Mouse (Mus musculus): ENCODE data around the gene Cables2. TPM values are rescaled to one million over a fixed set of nuclear protein-coding genes. Genes with fewer than 3 reads are reported as not detected.

Cables2 gene
- total RNA-seq, 2 experiments from 2014 or later, result 8.6 to 10.7 TPM

DNA sequence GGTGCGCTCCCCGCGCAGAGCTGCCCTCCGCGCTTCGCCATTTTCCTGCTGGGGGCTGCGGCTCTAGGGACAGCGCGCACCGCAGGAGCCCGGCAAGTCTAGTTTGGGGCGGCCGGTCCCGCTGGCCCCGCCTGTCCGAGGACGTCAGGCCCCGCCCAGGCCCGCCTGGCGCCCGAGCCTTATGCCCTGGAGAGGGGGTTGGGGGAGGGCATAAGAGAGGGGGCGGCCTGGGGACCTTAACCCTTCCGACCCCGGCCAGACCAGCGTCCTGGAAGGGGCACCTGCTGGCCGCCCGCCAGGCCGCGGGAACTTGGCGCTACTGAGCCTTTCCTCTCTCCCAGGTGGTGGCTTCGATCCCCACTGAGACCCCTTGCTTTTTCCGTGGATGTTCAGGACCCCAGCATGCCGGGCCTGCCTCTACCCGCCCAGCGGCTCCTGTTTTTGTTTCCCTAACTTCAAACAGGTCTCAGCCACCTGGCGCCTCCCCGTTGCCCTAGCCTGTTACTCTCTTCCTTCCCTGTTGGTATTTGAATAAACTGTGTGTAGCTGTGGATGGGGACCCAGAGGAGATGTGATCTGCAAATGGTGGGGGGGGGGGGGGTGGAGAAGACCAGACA is 47.4 kb downstream of the Cables2 start, which contains the start of gene Lama5:
TSS of gene Lama5 (minus strand) at position 98 of the 617 bp plus-strand sequence.
- peak; percentile 70 for DNase-seq

GRCm38 (mm10) chr2:180225044-180225761 is 48.1 kb downstream of the Cables2 start:
- peak; percentile 48 for DNase-seq

DNA sequence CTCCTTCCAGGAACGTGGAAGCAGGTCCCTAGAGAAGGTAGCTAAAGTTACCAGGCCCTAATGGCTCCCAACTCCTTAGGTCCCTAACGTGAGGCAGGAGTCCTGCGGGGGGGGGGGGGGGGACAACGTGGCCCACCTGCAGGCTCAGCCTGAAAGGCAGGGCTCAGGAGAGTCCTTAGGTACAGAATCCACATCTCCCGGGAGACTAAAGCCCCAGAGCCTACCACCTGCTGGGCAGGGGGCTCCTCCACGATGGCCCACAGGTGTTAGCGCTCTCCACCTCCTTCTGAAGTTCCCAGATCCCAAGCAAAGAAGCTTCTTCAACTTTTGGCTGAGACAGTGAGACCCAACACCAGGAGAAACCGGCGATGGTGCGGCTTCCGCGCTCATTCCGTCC is 48.7 kb downstream of the Cables2 start:
- no peak for DNase-seq

DNA sequence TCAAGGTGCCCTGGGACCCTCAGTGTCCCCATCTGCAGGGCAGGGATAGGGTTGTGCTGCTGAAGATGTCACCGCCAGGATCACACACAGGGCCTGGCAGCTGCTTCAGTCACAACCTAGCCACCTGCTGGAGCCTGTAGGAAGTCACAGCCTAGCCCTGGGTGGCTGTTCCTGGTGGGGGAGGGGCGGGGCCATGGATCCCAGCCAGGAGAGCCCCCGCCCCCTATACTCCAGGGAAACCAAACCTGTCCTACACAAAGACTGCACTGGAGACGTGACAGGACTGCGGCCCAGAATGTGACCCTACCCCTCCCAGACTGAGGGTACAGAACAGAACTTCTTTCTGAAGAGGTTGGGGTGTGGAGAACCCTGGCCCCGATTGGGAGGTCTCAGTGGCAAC is 51.0 kb downstream of the Cables2 start:
- DNase-seq, result no peak

DNA sequence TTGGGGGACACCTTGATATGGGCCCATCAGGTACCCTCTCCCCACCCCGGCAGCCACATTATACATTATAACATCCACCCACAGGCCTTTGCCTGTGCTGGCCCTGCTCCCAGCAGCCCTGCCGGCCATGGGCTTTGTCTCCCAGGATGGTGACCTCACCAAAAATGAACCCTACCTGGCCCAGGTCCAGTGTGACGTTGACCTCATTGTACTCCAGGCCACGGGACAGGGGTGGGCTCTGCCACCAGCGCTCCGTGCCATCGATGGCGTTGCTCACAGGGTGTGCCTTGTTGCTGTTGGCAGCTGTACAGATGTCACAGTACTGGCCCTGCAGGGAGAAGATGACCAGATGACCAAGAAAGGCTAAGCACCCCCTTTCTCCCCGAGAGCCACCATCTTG is 52.2 kb downstream of the Cables2 start:
- DNase-seq, result no peak

DNA sequence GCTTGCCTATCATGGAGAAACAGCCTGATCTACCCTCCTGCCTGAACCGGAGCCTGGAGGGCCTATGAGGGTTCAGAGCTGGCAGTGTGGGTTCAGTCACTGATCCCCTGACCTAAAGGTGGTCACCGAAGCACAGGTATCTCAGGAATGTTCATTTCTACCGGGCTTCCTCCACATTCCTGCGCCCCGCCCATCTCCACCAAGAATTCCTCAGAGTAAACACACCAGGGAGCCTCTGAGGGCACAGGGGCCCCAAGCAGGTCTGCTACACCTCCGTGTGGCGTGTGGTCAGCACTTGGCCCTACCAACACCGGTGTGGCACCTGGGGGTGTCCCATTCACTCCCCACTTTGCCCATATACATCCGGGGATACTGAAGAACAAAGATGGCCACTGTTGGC is 53.1 kb downstream of the Cables2 start:
- DNase-seq, result no peak

- no peak for DNase-seq
These were observed 54.0 kb downstream of the Cables2 start for GRCm38 (mm10) chr2:180219145-180219943.

DNA sequence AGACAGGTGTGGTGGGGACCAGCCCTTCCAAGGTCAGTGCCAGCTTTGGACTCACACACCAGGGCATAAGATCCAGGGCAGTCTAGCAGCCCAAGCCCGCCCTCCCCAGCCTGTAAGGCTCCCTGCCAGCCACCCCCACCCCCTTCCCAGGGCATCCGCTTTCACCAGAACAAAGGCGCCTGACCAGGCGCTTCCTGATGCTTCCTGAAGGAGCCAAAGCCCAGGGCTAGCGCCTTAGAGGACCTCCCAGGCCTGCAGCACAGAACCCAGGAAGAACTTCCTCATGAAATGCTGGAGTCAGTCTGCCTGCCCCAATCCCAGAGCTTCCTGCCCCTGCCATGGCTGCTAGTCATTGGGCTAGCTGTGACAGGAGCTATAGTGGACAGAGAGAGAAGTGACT is 54.6 kb downstream of the Cables2 start:
- peak; percentile 48 for DNase-seq

DNA sequence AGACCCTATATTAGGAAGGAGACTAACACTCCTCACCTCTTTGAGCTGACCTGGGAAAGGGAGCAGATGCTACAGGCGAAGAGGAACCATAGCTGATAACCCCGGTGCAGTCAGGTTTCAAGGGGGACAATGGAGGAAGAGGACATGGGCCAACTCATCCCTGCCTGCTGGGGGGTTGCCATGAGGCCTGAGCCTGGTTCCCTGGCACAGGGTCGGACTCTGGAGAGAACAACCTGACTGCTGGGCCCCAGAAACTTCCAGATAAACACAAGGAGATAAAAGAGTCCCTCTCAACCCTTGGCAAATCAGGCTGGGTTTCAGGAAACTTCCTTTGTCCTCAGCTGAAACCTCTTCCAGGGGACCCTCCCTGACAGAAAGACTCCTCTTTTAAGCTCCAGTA is 55.1 kb downstream of the Cables2 start:
- DNase-seq, result no peak

DNA sequence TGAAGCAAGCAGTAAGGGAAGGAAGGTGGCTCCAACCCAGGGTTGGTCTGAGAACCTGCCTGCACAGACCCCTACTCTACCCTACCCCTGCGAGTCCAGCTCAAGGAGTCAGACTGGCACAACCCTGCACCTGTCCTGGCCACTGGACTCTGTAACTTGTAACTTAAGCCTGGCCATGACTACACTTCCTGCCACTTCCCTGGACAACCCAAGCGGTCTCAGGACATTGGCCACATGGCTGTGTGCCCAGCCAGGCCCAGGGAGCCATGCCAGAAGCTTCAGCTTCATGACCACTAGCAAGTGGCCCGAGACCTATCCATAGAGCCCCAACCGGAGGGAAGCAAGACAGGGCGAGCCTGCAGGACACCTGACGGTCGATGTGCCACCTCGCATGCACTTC is 55.7 kb downstream of the Cables2 start:
- peak; percentile 88 for DNase-seq

DNA sequence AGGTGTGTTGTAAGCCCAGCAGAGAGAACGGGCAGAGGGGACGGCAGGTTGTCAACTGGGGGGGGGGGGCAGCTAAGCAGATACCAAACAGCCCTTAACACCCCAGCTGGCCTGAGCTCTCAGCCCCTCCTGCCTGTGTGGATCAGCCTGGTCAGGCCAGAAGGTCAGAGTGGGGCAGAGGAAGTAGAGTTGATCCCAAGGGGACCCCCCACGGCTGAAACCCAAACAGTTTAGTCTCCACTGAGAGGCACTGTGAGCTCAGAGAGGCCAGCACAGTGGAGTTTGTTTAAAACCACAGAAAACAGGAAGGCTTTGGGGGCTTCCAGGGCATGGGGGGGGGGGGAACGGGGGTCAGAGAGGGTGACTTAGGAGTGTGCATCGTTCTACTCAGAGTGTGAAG is 56.4 kb downstream of the Cables2 start:
- DNase-seq, result no peak

GRCm38 (mm10) chr2:180215951-180216350 is 57.3 kb downstream of the Cables2 start:
- peak; percentile 43 for DNase-seq

- no peak for DNase-seq
These were observed 58.3 kb downstream of the Cables2 start for GRCm38 (mm10) chr2:180215011-180215461.

DNA sequence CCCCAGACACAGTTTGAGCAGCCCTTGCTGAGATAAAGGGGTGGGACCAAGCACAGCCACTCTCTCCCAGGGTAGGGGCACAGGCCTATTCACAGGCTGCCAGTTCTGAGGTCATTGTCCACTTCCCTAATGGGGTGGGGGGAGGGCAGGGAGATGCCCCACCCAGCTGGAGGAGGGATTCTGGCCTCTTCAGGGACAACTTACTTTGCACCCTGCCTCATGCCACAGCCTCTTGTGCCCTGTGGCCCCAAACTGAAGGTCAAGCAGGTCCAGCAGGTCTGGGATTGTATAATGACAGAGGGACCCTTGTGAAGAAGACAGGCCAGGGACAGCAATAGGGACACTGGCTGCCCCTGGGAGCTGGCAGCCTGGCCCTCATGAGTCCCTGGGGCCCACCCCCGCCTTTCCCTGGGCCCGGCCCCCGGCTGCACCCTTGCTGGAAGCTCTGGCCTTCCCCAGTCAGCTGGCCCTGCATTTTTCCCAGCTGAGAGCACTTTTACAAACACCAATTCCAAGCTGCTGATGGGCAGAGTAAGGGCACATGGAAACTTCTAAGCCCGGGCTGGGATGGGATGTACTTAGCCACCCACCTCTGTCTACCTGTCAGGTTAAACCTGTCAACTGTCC is 58.8 kb downstream of the Cables2 start:
- no peak for DNase-seq

DNA sequence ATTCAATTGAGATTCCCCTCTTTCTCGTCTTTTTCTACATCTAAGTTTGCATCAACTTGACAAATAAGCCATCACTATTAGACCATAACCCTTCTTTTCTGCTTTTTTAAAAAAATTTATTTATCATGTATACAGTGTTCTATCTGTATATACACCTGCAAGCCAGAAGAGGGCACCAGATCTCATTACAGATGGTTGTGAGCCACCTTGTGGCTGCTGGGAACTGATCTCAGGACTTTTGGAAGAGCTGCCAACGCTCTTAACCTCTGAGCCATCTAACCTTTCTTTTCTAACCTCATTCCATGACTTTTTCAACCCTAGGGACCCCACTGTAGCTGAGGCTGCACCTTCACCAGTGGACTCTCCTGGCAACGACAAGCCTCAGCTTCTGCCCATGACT is 61.0 kb downstream of the Cables2 start:
- no peak for DNase-seq

GRCm38 (mm10) chr2:180208976-180209375 is 64.3 kb downstream of the Cables2 start:
- no peak for DNase-seq

Small RNAs within 50 kb of the gene (microRNA-seq; reads per million reads assigned to microRNA genes)
- 0 reads per million in 2 experiments for gene Mir3091 (ENCODE audit: borderline replicate concordance in 2 of 2)

Other genes with a start within 250 kb of the Cables2 start
- gene Lsm14b, start 248.5 kb downstream of the Cables2 start, total RNA-seq (2021), result 10 to 100 TPM; 39.7 to 43.9 TPM
- gene Psma7, start 231.1 kb downstream of the Cables2 start, total RNA-seq (2021), result 100 to 1,000 TPM; 115 to 123 TPM
- gene Ss18l1, start 231.0 kb downstream of the Cables2 start, total RNA-seq (2021), result 1 to 10 TPM; 1.7 to 2.2 TPM
- 10 to 100 TPM; 12.5 to 13.2 TPM for gene Mtg2, start 202.9 kb downstream of the Cables2 start, total RNA-seq (2021)
- not detected for gene Hrh3, start 169.0 kb downstream of the Cables2 start, total RNA-seq (2021)
- 10 to 100 TPM; 15.4 to 16.0 TPM for gene Osbpl2, start 154.2 kb downstream of the Cables2 start, total RNA-seq (2021)
- 100 to 1,000 TPM in 1 of 2 experiments, 10 to 100 TPM in 1; 88.2 to 102 TPM for gene Adrm1, start 102.0 kb downstream of the Cables2 start, total RNA-seq (2021)
- gene Lama5, start 47.6 kb downstream of the Cables2 start, total RNA-seq (2021), result 10 to 100 TPM in 1 of 2 experiments, 1 to 10 TPM in 1; 8.0 to 10.0 TPM
- gene Rps21, start 16.1 kb downstream of the Cables2 start, total RNA-seq (2021), result 100 to 1,000 TPM; 342 to 348 TPM
- not detected for gene Rbbp8nl, start 16.4 kb upstream of the Cables2 start, total RNA-seq (2021)
- gene Gata5, start 61.2 kb upstream of the Cables2 start, total RNA-seq (2021), result not detected
- gene Slco4a1, start 182.7 kb upstream of the Cables2 start, total RNA-seq (2021), result not detected
- gene Ntsr1, start 226.5 kb upstream of the Cables2 start, total RNA-seq (2021), result not detected

Measured in gastrocnemius, postnatal 25 days (tissue).